Mouse (Mus musculus): ENCODE results near the gene Lmbrd2. TPM values are rescaled to one million over a fixed set of nuclear protein-coding genes. Genes with fewer than 3 reads are reported as not detected.
A peak's percentile ranks its signal among the peaks of the same experiment; 100 is the strongest.
"Not testable (repeated sequence)": the region's sequence is repeated elsewhere in the genome, so short reads cannot be mapped to it uniquely, and the experiment has no call there.

Gene Lmbrd2
- total RNA-seq, 1 experiment from 2014 or later: 25.4 TPM

GRCm38 (mm10) chr15:9134891-9135507 is 5.4 kb upstream of the Lmbrd2 start:
- no peak for DNase-seq

GRCm38 (mm10) chr15:9139447-9139846 is 903 bp upstream of the Lmbrd2 start:
- DNase-seq: peak; percentile 11

- no peak for DNase-seq
These were observed 378 bp downstream of the Lmbrd2 start for GRCm38 (mm10) chr15:9140684-9141171.

GRCm38 (mm10) chr15:9155325-9155724 is 15.0 kb downstream of the Lmbrd2 start, which contains the start of gene Skp2:
Skp2 (minus strand) TSS chr15:9155425.
- no peak for DNase-seq

- DNase-seq: no peak
These were observed 22.3 kb downstream of the Lmbrd2 start for GRCm38 (mm10) chr15:9162557-9163070.

- no peak for DNase-seq
These were observed 23.8 kb downstream of the Lmbrd2 start for GRCm38 (mm10) chr15:9164125-9164524.

GRCm38 (mm10) chr15:9177038-9177437 is 36.7 kb downstream of the Lmbrd2 start:
- DNase-seq: no peak

GRCm38 (mm10) chr15:9183995-9184394 is 43.6 kb downstream of the Lmbrd2 start:
- no peak for DNase-seq

- no peak for DNase-seq
These were observed 49.4 kb downstream of the Lmbrd2 start for GRCm38 (mm10) chr15:9189796-9190195.

GRCm38 (mm10) chr15:9192685-9193084 is 52.3 kb downstream of the Lmbrd2 start:
- peak; percentile 17 for DNase-seq

- DNase-seq: no peak
These were observed 58.1 kb downstream of the Lmbrd2 start for GRCm38 (mm10) chr15:9198421-9198820.

GRCm38 (mm10) chr15:9211891-9212290 is 71.5 kb downstream of the Lmbrd2 start:
- DNase-seq: no peak

- DNase-seq: not testable (repeated sequence)
These were observed 72.7 kb downstream of the Lmbrd2 start for GRCm38 (mm10) chr15:9213026-9213425.

GRCm38 (mm10) chr15:9213431-9213830 is 73.1 kb downstream of the Lmbrd2 start:
- not testable (repeated sequence) for DNase-seq

- no peak for DNase-seq
These were observed 76.1 kb downstream of the Lmbrd2 start for GRCm38 (mm10) chr15:9216446-9216845.

GRCm38 (mm10) chr15:9230917-9231316 is 90.6 kb downstream of the Lmbrd2 start:
- not testable (repeated sequence) for DNase-seq

- DNase-seq: no peak
These were observed 106.0 kb downstream of the Lmbrd2 start for GRCm38 (mm10) chr15:9246345-9246744.

Other genes with a start within 250 kb of the Lmbrd2 start
- not detected in 2 replicates for gene Ranbp3l, start 172.6 kb upstream of the Lmbrd2 start, total RNA-seq (2021)
- 57.1 and 81.3 TPM in 2 replicates for gene Nadk2, start 69.3 kb upstream of the Lmbrd2 start, total RNA-seq (2021)
- 6.6 and 7.1 TPM in 2 replicates for gene Skp2, start 14.9 kb downstream of the Lmbrd2 start, total RNA-seq (2021)
- 1.7 TPM in 1 of 2 replicates, not detected in the other for gene Ugt3a1, start 136.3 kb downstream of the Lmbrd2 start, total RNA-seq (2021)
- gene Ugt3a2, start 195.0 kb downstream of the Lmbrd2 start, total RNA-seq (2021): 0.19 and 6.6 TPM in 2 replicates